Mouse (Mus musculus): ENCODE measurements around the gene Acoxl.

DNA sequence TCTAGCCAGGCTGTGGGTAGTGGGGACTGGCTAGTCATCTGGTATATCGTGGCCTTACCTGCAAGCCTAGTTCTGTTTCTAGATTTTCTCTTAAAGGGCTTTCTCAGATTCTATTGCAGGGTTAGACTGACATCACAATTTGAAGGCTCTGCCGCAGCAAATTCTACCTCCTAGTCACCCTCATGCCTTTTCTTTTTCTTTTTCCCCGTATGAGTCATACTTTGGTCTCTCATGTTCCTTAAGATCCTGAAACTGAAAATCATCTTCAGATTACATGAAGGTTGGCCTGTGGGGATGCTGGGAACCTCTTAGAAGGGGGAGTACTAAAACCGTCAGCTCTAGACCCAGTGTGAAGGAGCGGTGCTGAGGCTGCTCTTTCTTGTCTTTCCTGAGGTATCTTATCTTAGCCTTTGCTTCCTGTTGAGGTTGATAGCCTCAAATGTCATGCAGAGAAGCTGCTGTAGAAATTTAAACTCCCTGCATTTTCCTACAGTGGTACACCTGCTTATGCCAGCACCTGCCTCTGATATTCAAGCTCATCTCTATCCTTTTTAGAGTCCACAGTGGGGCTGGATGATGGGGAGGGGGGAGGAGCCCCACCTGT, 84.5 kb downstream of the Acoxl start:
- TF ChIP-seq CTCF (IDR thresholded peaks at IDR 0.05; ENCODE audit: borderline replicate concordance, control insufficient read depth, extremely low read depth, insufficient read depth, low read length, poor library complexity) (no peak), POLR2A (IDR thresholded peaks at IDR 0.05; ENCODE audit: control insufficient read depth, extremely low read depth, insufficient read depth, low read length, poor library complexity) (no peak)
